Mouse (Mus musculus) forebrain, embryonic 11.5 days (tissue): ENCODE measurements around the gene Inpp5d. TPM values are rescaled to one million over a fixed set of nuclear protein-coding genes. Genes with fewer than 3 reads are reported as not detected.

Source experiments
- ATAC-seq: fragments of 200-750 bp; cut with Nextera tagmentation; replicated peaks from 2 replicates; pipeline ENCODE4 v1.8.0; 2017; ENCODE audit warnings: moderate TSS enrichment; ENCODE audit not compliant: low FRiP score
- DNase-seq: peaks from one replicate; pipeline ENCODE4 v3.0.0-alpha.2; 2017; ENCODE audit warnings: low spot score
- H3K27ac ChIP-seq: fragments of 300-500 bp; sonication (generic); 2 replicates; pipeline ENCODE4 v1.5.1; 2014; ENCODE audit warnings: low read depth, low read length
- H3K27me3 ChIP-seq: fragments of 300-500 bp; sonication (generic); 2 replicates; pipeline ENCODE4 v1.6.1; 2014; ENCODE audit warnings: mild to moderate bottlenecking, low read length, mixed read lengths; ENCODE audit not compliant: control insufficient read depth, insufficient read depth
- H3K36me3 ChIP-seq: fragments of 300-500 bp; sonication (generic); 2 replicates; pipeline ENCODE4 v1.6.1; 2014; ENCODE audit warnings: mild to moderate bottlenecking, low read length, moderate library complexity, mixed read lengths; ENCODE audit not compliant: control insufficient read depth, insufficient read depth
- H3K4me1 ChIP-seq: fragments of 300-500 bp; sonication (generic); replicated peaks from 2 replicates; pipeline ENCODE4 v1.6.1; 2014; ENCODE audit warnings: low read length, mixed read lengths; ENCODE audit not compliant: control insufficient read depth, insufficient read depth
- H3K4me2 ChIP-seq: fragments of 300-500 bp; sonication (generic); 2 replicates; pipeline ENCODE4 v1.6.1; 2014; ENCODE audit warnings: low read depth, mild to moderate bottlenecking, low read length, moderate library complexity, mixed read lengths; ENCODE audit not compliant: severe bottlenecking
- H3K4me3 ChIP-seq: fragments of 300-500 bp; sonication (generic); 2 replicates; pipeline ENCODE4 v1.5.1; 2014; ENCODE audit warnings: low read depth, low read length
- H3K9ac ChIP-seq: fragments of 300-500 bp; sonication (generic); 2 replicates; pipeline ENCODE4 v1.6.1; 2014; ENCODE audit warnings: low read length
- H3K9me3 ChIP-seq: fragments of 300-500 bp; sonication (generic); 2 replicates; pipeline ENCODE4 v1.6.1; 2016; ENCODE audit warnings: low read length, mixed read lengths; ENCODE audit not compliant: control insufficient read depth
- WGBS: fragments of 180-500 bp; shearing (Covaris S2); extraction: QIAGEN DNeasy Blood & Tissue Kit; methylation state at CpG from one replicate; pipeline ENCODE4 v1.1.7; 2014; 5-methylcytosine and 5-hydroxymethylcytosine counted together
- polyA plus RNA-seq: library from polyadenylated mRNA; unstranded; fragments of >200 nt; fragmentation: Nextera tagmentation; extraction: Ambion mirVana; gene quantifications from 2 replicates; pipeline ENCODE4 v1.2.1, GENCODE M21; 2014

Inpp5d gene
- polyA plus RNA-seq, 1 experiment from 2014 or later: 3.6 TPM

DNA sequence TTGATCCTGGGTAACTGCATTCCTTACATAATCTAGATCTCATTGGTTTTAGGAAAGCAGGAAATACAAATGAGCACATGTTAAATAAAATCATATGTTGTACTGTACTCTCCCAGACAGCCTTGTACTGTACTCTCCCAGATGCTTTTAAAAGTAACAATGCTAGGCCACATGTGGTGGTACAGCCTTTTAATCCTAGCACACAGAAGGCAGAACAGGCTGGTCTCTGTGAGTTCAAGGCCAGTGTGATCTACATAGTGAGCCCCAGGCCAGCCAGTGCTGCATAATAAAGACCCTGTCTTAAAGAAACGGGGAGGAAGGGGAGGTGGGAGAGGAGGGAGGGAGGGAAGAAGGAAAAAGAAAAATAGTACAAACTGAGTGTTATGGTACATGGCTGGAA is 66.9 kb downstream of the Inpp5d start:
- ATAC-seq (no peak), DNase-seq (no peak)
- no peak overlapping the region for H3K27ac ChIP-seq
- no peaks in the 10 kb centered on the region for H3K27me3 ChIP-seq
- WGBS: 45% methylated on average over 1 of the region's 1 CpGs
- no peaks in the 10 kb centered on the region for H3K36me3 ChIP-seq
- no peak overlapping the region for H3K4me2 ChIP-seq
- no peaks in the 10 kb centered on the region for H3K4me1 ChIP-seq
- no peaks in the 10 kb centered on the region; the same call in 1 of the 2 replicates for H3K9me3 ChIP-seq
- H3K9ac ChIP-seq: no peak overlapping the region
- H3K4me3 ChIP-seq: no peak overlapping the region

DNA sequence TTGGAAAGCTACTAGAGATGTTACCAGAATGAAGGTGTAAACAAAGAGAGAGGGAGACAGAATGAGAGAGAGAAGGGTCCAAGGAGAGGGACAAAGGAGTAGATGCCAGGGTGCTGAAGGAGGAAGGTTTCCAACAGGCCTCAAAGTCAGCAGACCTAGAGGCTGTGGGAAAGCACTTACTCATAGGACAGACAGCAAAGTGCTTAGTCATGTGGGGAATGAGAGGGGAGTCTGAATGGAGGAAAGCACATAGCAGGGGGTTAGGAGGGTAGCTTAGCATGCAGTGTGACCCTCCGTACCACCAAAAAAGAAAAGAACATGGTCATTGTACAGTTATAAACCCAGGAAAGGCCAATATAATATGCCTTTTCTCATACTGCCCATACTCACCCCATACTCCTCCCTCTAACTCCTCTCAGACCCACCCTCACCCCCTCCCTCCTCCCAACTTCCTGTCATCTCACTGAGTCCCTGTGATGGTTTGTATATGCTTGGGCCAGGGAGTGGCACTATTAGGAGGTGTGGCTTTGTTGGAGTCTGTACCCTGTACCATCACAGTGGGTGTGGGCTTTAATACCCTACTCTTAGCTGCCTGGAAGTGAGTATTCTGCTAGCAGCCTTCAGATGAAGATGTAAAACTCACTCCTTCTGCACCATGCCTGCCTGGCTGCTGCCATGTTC is 69.7 kb downstream of the Inpp5d start:
- no peak overlapping the region for H3K27ac ChIP-seq
- no peaks in the 10 kb centered on the region for H3K27me3 ChIP-seq
- no peak overlapping the region for H3K4me2 ChIP-seq
- H3K4me1 ChIP-seq: no peaks in the 10 kb centered on the region
- WGBS: 89% methylated on average over 1 of the region's 1 CpGs
- H3K9me3 ChIP-seq: no peaks in the 10 kb centered on the region
- ATAC-seq: no peak
- no peak for DNase-seq
- H3K36me3 ChIP-seq: no peaks in the 10 kb centered on the region
- H3K4me3 ChIP-seq: no peak overlapping the region
- no peak overlapping the region for H3K9ac ChIP-seq

DNA sequence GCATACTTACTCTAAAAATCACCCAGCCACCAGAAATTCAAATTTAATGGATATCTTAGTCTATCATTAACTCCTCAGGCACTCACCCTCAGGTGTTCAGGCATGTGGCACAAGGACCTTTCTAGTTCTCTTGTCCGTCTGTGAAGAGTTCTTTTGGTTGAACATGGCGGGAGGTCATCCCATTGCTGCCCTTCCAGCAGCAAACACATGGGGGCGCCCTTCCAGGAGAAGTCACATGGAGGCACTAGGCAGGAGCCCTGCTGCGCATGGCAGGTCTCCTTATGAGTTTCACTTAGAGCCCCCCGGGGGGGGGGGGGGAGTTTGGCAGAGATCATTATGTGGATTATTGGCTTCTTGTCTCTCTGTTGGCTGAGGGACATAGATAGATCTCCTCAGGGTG is 76.2 kb downstream of the Inpp5d start:
- Histone ChIP-seq H3K4me1 (no peaks in the 10 kb centered on the region), H3K4me2 (no peak overlapping the region), H3K27me3 (no peaks in the 10 kb centered on the region), H3K27ac (no peak overlapping the region), H3K9me3 (no peaks in the 10 kb centered on the region), H3K9ac (no peak overlapping the region), H3K36me3 (no peaks in the 10 kb centered on the region), H3K4me3 (no peak overlapping the region)
- WGBS: 69% methylated on average over 5 of the region's 5 CpGs
- DNase-seq: no peak
- ATAC-seq: no peak

DNA sequence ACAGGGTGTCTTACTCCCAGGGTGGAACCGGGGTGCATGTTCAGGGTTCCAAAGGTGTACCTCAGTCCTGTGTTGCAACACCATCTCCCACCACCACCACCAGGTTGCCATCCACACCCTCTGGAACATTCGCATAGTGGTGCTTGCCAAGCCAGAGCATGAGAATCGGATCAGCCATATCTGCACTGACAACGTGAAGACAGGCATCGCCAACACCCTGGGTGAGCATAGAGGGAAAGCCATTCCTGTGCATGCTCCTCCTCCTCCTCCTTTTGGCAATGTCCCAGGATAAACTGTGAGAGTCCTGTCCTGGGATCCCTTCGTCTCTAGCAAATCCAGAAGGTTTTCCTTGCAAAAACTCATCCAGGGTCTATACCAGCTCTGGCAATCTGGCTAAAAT is 77.9 kb downstream of the Inpp5d start:
- DNase-seq (no peak), ATAC-seq (no peak)
- Histone ChIP-seq H3K36me3 (no peaks in the 10 kb centered on the region), H3K4me3 (no peak overlapping the region), H3K9me3 (no peaks in the 10 kb centered on the region), H3K27ac (no peak overlapping the region), H3K4me1 (no peaks in the 10 kb centered on the region), H3K9ac (no peak overlapping the region), H3K4me2 (no peak overlapping the region), H3K27me3 (no peaks in the 10 kb centered on the region)
- whole genome bisulfite sequencing: 89% methylated on average over 6 of the region's 6 CpGs

DNA sequence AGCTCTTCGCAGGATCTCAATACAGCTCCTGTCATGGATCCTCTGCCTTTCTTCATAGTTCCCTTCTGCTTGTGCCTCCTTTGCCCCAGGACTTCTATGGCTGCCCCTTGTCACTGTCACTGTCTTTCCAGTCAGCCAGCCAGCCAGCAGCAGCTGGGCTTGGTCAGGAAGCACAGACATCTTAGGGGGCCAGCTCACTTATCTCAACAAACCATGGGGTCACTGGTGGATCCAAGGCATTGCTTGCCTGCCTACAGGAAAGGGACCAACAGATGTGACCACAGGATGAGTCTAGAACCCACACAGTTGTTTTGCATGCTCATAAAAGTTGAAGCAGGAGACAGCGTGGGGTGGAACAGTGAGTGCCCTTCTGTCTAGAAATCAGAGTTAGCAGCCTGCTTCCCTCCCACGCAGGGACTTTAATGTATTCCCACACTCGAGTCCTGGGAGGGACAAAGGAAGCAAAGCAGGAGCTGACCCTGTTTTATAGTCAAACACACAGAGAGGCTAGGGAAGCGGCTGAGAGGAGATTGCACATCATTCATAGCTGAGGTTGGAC is 79.9 kb downstream of the Inpp5d start:
- H3K27ac ChIP-seq: no peak overlapping the region
- WGBS: 87% methylated on average over 5 of the region's 5 CpGs
- no peak for ATAC-seq
- no peaks in the 10 kb centered on the region for H3K36me3 ChIP-seq
- no peak overlapping the region for H3K4me2 ChIP-seq
- DNase-seq: no peak
- H3K9ac ChIP-seq: no peak overlapping the region
- no peaks in the 10 kb centered on the region for H3K4me1 ChIP-seq
- no peaks in the 10 kb centered on the region for H3K9me3 ChIP-seq
- H3K27me3 ChIP-seq: no peaks in the 10 kb centered on the region
- H3K4me3 ChIP-seq: no peak overlapping the region

DNA sequence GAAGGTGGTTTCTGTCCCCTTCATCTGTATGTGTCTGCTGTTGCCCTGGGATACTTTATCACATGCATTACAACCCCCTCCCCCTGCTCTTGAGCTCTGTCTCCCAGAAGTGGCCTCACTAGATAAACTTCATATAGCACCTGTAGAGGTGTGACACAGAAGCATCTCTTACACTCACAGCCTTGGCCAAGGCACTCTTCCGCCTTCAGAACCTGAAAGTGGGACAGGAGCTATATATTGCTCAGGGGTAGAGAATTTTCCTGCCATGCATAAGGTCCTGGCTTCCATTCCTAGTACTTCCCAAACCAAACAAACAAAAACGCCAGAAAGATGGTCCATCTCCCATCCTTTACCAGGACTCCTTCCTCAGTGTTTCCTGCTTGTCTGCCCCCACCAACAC is 84.1 kb downstream of the Inpp5d start:
- no peak overlapping the region for H3K4me3 ChIP-seq
- H3K9me3 ChIP-seq: no peaks in the 10 kb centered on the region; the same call in 1 of the 2 replicates
- H3K36me3 ChIP-seq: no peaks in the 10 kb centered on the region
- H3K27ac ChIP-seq: no peak overlapping the region
- ATAC-seq (no peak), DNase-seq (no peak)
- H3K4me2 ChIP-seq: no peak overlapping the region
- WGBS: 88% methylated on average over 2 of the region's 2 CpGs
- H3K27me3 ChIP-seq: no peaks in the 10 kb centered on the region
- H3K4me1 ChIP-seq: no peaks in the 10 kb centered on the region
- no peak overlapping the region for H3K9ac ChIP-seq

DNA sequence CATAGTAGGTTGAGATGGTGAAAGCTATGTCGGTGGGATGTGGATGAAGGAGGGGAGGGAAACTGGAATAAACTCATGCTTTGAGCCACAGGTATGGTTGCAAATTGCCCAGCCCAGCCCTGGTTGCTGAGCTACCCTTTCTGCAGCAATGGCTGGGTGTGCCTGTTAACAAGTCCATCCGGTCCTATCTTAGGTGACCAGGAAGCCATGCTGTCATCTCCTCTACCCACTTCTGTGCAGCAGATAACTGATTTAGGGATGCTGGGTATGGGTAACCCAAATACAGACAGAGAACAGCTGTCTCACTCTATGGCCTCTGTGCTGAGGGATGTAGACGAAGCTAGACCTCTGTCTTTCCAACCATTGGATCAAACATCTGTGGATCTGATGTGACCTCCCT is 86.2 kb downstream of the Inpp5d start:
- Histone ChIP-seq H3K4me1 (no peaks in the 10 kb centered on the region), H3K9ac (no peak overlapping the region), H3K4me2 (no peak overlapping the region), H3K27me3 (no peaks in the 10 kb centered on the region), H3K27ac (no peak overlapping the region), H3K36me3 (no peaks in the 10 kb centered on the region), H3K9me3 (no peaks in the 10 kb centered on the region; the same call in 1 of the 2 replicates), H3K4me3 (no peak overlapping the region)
- 95% methylated on average over 3 of the region's 3 CpGs for WGBS
- ATAC-seq: no peak
- no peak for DNase-seq

DNA sequence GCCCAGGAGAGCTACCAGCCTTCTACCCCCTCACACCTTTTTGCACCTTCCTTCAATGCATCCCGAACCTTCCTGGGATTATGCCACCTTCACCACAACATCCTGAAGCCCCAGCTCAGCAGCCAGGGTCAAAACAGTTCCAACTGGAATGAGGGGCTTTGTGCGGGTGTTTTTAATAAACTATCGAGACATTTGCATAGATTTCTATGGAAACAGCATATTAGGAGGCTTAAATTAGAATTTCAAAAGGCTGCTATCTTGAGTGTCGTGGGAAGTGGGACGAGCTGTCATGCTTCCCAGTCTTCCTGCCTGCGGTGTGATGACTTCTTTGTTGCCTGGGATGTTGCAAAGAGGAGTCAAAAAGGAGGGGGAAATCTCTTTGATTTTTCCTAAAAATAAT is 88.9 kb downstream of the Inpp5d start:
- H3K27me3 ChIP-seq: no peaks in the 10 kb centered on the region
- H3K4me3 ChIP-seq: no peak overlapping the region
- ATAC-seq: no peak
- H3K4me2 ChIP-seq: no peak overlapping the region
- WGBS: 52% methylated on average over 6 of the region's 6 CpGs
- H3K36me3 ChIP-seq: no peaks in the 10 kb centered on the region
- H3K9ac ChIP-seq: no peak overlapping the region
- no peak overlapping the region for H3K27ac ChIP-seq
- DNase-seq: no peak
- no peaks in the 10 kb centered on the region; the same call in 1 of the 2 replicates for H3K9me3 ChIP-seq
- H3K4me1 ChIP-seq: no peaks in the 10 kb centered on the region

DNA sequence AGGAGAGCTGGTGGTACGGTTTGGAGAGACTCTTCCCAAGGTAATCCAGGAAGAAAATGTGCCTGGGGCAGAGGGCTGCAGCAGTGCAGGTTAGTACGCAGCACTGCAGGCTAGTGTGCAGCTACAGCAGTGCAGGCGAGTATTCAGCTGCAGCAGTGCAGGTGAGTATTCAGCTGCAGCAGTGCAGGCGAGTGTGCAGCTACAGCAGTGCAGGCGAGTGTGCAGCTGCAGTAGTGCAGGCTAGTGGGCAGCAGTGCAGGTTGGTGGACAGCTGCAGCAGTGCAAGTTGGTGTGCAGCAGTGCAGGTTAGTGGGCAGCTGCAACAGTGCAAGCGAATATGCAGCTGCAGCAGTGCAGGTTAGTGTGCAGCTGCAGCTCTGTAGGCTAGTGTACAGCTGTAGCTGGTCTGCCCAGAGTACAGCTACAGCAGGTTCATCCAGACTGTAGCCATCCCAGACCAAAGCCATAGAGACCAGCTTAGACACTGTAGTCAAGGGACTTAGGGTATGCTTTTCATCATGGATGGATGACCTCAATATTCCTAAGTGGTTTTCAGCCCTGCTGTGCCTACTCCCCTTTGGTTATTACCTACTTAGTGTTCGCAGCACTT is 89.7 kb downstream of the Inpp5d start:
- Histone ChIP-seq H3K4me1 (no peaks in the 10 kb centered on the region), H3K36me3 (no peaks in the 10 kb centered on the region), H3K4me3 (no peak overlapping the region), H3K27me3 (no peaks in the 10 kb centered on the region), H3K9ac (no peak overlapping the region), H3K4me2 (no peak overlapping the region), H3K9me3 (no peaks in the 10 kb centered on the region; the same call in 1 of the 2 replicates), H3K27ac (no peak overlapping the region)
- ATAC-seq: no peak
- DNase-seq: no peak
- WGBS: 80% methylated on average over 7 of the region's 7 CpGs
